Mouse (Mus musculus): ENCODE data around the gene Irx3. TPM values are rescaled to one million over a fixed set of nuclear protein-coding genes. Genes with fewer than 3 reads are reported as not detected.

Gene Irx3
- total RNA-seq, 2 experiments from 2014 or later: 0.14 to 0.21 TPM

- no peak for TF ChIP-seq CTCF (IDR thresholded peaks at IDR 0.05)
- intact Hi-C loops (cut with DNase I): loop anchor here (2.0 to 10.0 kb wide), 3 partner anchors 421 to 922 kb away; no protein-coding TSS in a partner anchor
- no peak for DNase-seq (ENCODE audit: extremely low spot score in 1 of 2, low spot score in 2 of 2)
- H3K4me3 ChIP-seq: no peak overlapping the region
- no peak overlapping the region for H3K27ac ChIP-seq
Observed at GRCm38 (mm10) chr8:91799681-91800522, 2.0 kb downstream of the Irx3 start.

- no peak for TF ChIP-seq CTCF (IDR thresholded peaks at IDR 0.05)
- no peak for DNase-seq (ENCODE audit: extremely low spot score in 1 of 2, low spot score in 2 of 2)
- intact Hi-C loops (cut with DNase I): loop anchor here (2.0 to 10.0 kb wide), 3 partner anchors 420 to 923 kb away; no protein-coding TSS in a partner anchor
- Histone ChIP-seq H3K27ac (no peak overlapping the region), H3K4me3 (no peak overlapping the region)
Observed at GRCm38 (mm10) chr8:91799016-91799581, 2.8 kb downstream of the Irx3 start.

DNA sequence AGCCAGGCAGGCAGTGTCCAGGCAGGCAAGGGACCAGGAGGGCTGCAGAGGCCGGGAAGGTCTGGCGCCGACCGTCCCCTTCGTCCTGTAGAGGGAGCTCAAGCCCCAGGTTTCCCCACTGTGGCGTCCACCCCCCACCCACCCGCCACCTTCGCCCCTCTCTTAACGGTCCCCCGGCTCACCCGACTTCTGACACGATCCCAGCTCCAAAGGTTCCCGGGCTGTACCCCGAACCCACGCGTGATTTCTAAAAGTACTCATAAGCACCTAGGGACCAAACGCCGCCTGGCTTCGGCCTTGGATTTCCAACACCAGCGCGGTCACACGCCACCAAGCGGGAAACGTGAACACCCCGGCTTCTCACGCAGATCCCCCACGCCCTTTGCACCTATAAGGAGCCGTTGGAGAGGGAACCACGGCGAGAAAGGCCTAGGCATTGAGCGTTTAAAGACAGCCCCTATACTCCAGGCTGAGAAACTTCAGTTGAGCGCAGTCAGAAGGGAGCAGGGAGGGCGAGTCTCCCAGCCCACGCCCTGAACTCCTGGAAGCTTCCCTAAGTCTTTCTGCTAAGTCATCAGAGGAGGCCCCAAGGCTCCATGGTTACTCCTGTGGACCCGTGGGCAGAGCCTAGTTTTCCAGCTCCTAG lies 4.1 kb downstream of the Irx3 start:
- peak; percentile 25 to 52 for DNase-seq (ENCODE audit: extremely low spot score in 1 of 2, low spot score in 2 of 2)
- H3K4me3 ChIP-seq: peak overlapping the region; percentile 22; the same call in 1 of the 2 replicates
- H3K27ac ChIP-seq: no peak overlapping the region
- intact Hi-C loops (cut with DNase I): loop anchor here (1.0 to 10.0 kb wide), 5 partner anchors 265 to 925 kb away; no protein-coding TSS in a partner anchor
- peak; percentile 71 for TF ChIP-seq CTCF (IDR thresholded peaks at IDR 0.05)

DNA sequence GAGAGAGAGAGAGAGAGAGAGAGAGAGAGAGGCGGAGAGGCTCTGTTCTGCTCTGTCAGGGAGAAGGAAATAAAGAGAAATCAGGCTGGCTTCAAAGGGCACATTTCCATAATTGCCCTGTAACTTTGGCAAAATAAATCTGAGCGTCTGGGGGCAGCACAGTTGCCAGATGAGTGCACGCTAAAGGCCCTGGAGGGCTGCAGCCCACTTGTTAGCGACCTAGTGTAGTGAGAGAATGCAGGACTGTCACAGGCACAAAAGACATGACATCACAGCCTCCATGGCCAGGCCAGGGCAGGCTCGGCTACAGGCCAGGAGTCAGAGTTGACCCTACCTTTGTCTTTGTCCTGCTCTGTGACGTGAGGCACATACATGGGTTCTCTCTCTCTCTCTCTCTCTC lies 8.0 kb downstream of the Irx3 start:
- Histone ChIP-seq H3K27ac (no peak overlapping the region), H3K4me3 (no peak overlapping the region)
- no peak for TF ChIP-seq CTCF (IDR thresholded peaks at IDR 0.05)
- intact Hi-C loops (cut with DNase I): loop anchor here (10.0 kb wide), 1 partner anchor 609 kb away; no protein-coding TSS in a partner anchor
- no peak for DNase-seq (ENCODE audit: extremely low spot score in 1 of 2, low spot score in 2 of 2)

DNA sequence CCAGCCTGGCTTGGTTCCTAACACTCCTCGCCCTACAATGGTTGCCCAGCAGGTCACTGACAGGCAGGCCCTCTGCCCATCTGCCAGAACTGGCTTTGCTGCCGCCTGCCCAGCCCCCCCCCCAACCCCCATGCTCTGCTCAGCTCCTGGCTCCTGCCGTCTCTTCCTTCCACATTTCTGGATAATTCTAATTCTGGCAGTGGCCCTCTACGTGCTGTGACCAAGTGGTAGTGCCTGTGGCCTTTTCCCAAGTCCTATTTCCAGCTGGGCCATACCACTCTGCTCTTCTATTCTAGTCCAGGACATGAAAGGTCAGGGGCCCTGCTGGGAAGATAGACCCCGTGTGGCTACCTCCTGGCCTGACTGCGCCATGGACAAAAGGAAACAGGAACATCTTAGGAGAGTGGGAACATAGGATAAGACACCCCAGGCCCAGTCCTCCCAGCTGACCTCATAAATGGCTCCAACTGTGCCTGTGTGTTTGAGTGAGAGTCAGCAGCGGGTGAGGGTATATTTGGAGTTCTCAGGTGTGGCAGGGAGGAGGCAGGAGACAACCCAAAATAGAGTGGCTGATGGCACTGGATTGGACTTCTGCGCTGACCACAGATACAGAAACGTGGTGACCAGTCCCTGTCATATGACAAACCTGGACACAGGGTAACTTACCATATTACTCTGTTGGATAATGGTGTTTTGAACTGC lies 14.5 kb downstream of the Irx3 start:
- intact Hi-C loops (cut with DNase I): no loop called here
- no peak overlapping the region for H3K4me3 ChIP-seq
- DNase-seq (ENCODE audit: extremely low spot score in 1 of 2, low spot score in 2 of 2): no peak
- no peak overlapping the region for H3K27ac ChIP-seq
- no peak for TF ChIP-seq CTCF (IDR thresholded peaks at IDR 0.05)

GRCm38 (mm10) chr8:91782940-91783339 lies 18.9 kb downstream of the Irx3 start:
- no peak for TF ChIP-seq CTCF (IDR thresholded peaks at IDR 0.05)
- H3K4me3 ChIP-seq: no peak overlapping the region
- intact Hi-C loops (cut with DNase I): no loop called here

DNA sequence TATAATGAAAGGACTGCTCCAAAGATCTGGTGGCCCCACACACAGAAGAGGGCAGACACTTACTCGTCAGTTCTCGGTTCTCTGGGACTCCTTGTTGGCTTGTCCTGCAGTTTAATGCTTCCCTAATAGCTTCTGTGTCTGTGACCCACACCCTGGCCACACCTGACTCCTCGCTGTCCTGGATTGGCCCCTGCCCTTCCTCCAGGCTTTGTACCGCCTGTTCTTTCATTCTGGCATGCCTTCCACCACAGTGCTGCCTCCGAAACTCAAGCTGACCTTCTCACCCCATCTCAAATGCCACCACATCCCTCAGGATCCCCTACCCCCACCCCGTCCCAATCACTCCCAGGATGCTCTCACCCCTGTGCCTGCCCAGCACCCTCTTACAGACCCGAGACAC lies 19.7 kb downstream of the Irx3 start:
- intact Hi-C loops (cut with DNase I): no loop called here
- no peak for DNase-seq (ENCODE audit: extremely low spot score in 1 of 2, low spot score in 2 of 2)
- no peak for TF ChIP-seq CTCF (IDR thresholded peaks at IDR 0.05)
- H3K27ac ChIP-seq: no peak overlapping the region
- H3K4me3 ChIP-seq: no peak overlapping the region

More at GRCm38 (mm10) chr8:91782940-91783339, 18.9 kb downstream of the Irx3 start:
- DNase-seq (ENCODE audit: extremely low spot score in 1 of 2, low spot score in 2 of 2): no peak
- no peak overlapping the region for H3K27ac ChIP-seq

- DNase-seq (ENCODE audit: extremely low spot score in 1 of 2, low spot score in 2 of 2): no peak
- H3K4me3 ChIP-seq: no peak overlapping the region
- intact Hi-C loops (cut with DNase I): no loop called here
- no peak overlapping the region for H3K27ac ChIP-seq
- no peak for TF ChIP-seq CTCF (IDR thresholded peaks at IDR 0.05)
Observed at GRCm38 (mm10) chr8:91780648-91781047, 21.2 kb downstream of the Irx3 start.

DNA sequence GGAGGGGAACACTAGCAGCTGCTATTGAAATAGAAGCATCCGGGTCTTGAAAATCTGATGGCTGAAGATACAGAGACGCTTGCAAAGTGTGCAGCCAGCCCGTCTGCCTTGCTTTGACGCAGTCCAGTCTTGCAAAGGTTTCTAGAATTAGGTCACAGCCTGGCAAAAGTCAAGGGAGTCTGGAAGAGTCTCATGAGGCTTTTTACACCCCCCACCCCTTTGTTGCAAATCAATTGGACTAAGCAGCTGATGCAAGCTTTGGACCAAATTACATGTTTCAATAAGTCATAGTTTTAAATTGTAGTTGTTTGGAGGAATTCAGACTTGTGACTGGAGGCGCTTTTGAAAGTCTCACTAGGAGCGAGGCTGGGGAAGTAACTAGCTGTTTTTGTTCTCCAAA lies 33.0 kb downstream of the Irx3 start:
- no peak overlapping the region for H3K27ac ChIP-seq
- DNase-seq (ENCODE audit: extremely low spot score in 1 of 2, low spot score in 2 of 2): no peak
- no peak overlapping the region for H3K4me3 ChIP-seq
- no peak for TF ChIP-seq CTCF (IDR thresholded peaks at IDR 0.05)
- intact Hi-C loops (cut with DNase I): no loop called here

DNA sequence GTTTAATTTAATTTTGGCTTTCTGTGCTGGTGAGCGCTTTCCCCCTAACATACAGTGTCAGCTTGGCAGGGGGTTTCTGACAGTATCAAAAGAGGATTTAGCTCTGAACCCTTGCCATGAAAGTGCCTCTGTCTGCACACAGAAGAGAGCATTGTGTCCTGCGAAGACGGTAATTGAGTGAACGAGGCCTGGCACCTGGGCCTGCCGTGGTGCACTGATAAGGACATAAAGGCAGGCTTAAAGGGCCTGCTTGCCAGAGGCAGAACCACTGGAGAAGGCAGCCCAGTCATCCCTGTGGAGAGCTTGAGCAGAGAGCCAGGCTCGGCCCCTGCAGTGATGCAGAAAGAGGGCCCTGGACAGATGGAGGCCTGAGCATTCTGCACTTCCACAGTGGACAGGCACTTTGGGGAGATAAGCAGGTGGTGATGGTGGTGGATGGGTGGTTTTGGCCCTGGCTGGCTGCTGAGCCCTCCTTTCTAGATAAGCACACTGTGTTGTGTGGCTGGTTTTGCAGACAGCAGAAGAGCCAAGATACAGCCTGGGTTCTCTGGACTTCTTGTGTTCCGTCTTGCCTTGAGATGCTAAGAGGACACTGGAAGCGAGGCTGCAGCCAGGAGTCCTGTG lies 36.3 kb downstream of the Irx3 start:
- no peak for DNase-seq (ENCODE audit: extremely low spot score in 1 of 2, low spot score in 2 of 2)
- Histone ChIP-seq H3K4me3 (no peak overlapping the region), H3K27ac (no peak overlapping the region)
- TF ChIP-seq CTCF (IDR thresholded peaks at IDR 0.05): no peak
- intact Hi-C loops (cut with DNase I): no loop called here

DNA sequence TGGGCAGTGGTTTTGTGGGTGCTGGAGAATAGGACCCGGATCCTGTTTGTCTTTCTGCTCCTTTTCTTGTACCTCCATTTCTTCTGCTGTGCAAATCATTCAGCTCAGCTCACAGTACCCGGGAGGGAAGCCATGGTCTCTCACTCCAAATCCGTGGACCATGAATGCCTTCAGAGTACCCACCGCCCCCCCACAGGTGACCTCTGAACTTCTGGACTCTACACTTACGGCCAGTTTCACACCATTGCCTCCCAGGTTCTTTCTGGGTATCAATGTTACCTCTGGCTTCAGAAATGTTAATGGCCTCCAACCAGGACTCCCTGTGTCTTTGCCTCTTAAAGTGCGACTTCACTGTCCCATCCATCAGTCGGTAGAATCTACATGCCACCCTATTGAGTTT lies 46.3 kb downstream of the Irx3 start:
- no peak for TF ChIP-seq CTCF (IDR thresholded peaks at IDR 0.05)
- Histone ChIP-seq H3K4me3 (no peak overlapping the region), H3K27ac (no peak overlapping the region)
- intact Hi-C loops (cut with DNase I): no loop called here
- DNase-seq (ENCODE audit: extremely low spot score in 1 of 2, low spot score in 2 of 2): no peak
